Mouse (Mus musculus) olfactory bulb, adult 2 months (tissue): ENCODE measurements around the gene Scrg1. TPM values are rescaled to one million over a fixed set of nuclear protein-coding genes. Genes with fewer than 3 reads are reported as not detected.
"Not testable (repeated sequence)": the region's sequence is repeated elsewhere in the genome, so short reads cannot be mapped to it uniquely, and the experiment has no call there.

ENCODE experiments used
- H3K27ac ChIP-seq: fragments of 200-500 bp; 2 replicates; pipeline ENCODE4 v1.5.1; 2012; ENCODE audit warnings: low read depth, low read length; ENCODE audit not compliant: insufficient read depth
- H3K4me1 ChIP-seq: fragments of 200-500 bp; 2 replicates; pipeline ENCODE4 v1.6.1; 2012; ENCODE audit warnings: low read length; ENCODE audit not compliant: control insufficient read depth, insufficient read depth
- H3K4me3 ChIP-seq: fragments of 200-500 bp; 2 replicates; pipeline ENCODE4 v1.5.1; 2012; ENCODE audit warnings: mild to moderate bottlenecking, low read depth, low read length, moderate library complexity; ENCODE audit not compliant: insufficient read depth
- CTCF ChIP-seq: fragments of 200-500 bp; IDR thresholded peaks from 2 replicates; pipeline ENCODE4 v1.5.1; 2012; ENCODE audit warnings: low read depth, mild to moderate bottlenecking, low read length, moderate library complexity; ENCODE audit not compliant: insufficient read depth
- POLR2A ChIP-seq: fragments of 200-500 bp; IDR thresholded peaks from 2 replicates; pipeline ENCODE4 v1.6.1; 2012; ENCODE audit warnings: mild to moderate bottlenecking, low read depth, low read length, moderate library complexity; ENCODE audit not compliant: insufficient read depth
- WGBS: fragments of 180-500 bp; shearing (Covaris S2); methylation state at CpG from one replicate; pipeline ENCODE4 v1.1.7; 2018; 5-methylcytosine and 5-hydroxymethylcytosine counted together
- polyA plus RNA-seq: library from polyadenylated mRNA; stranded (reverse); fragments of >200 nt; gene quantifications from 2 replicates; pipeline ENCODE4 v1.2.4, GENCODE M21; 2012; ENCODE audit warnings: low replicate concordance; ENCODE audit not compliant: missing spikeins, insufficient read depth, insufficient read length

The Scrg1 gene
- polyA plus RNA-seq, 1 experiment, result not detected

- WGBS, result 98% methylated on average over 4 of the region's 4 CpGs
- TF ChIP-seq POLR2A (no peak), CTCF (no peak)
- peaks cover 2% of the 10 kb centered on the region; the same call in 1 of the 2 replicates for H3K4me1 ChIP-seq
- H3K27ac ChIP-seq, result no peak overlapping the region
- H3K4me3 ChIP-seq, result no peak overlapping the region
Measured at GRCm38 (mm10) chr8:57491873-57492272, 36.1 kb downstream of the Scrg1 start.

DNA sequence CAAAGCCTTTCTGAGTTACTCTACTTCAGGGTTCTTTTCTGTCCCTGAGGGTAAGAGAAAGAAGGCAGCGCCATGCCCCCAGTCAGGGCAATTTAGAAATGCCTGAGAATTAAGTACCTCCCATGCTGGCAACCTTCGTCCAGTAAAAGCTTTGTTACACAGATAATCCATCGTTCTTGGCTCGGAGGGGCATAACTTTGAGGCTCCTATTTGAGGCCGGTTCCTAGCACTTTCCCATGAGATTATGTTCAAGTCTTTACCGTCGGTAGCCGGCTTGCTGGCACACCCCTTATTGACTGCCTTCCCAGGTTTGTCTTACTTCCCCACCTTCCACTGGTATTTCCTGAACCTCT, 42.7 kb downstream of the Scrg1 start:
- Histone ChIP-seq H3K27ac (no peak overlapping the region), H3K4me3 (no peak overlapping the region), H3K4me1 (peaks cover 2% of the 10 kb centered on the region; the same call in 1 of the 2 replicates)
- TF ChIP-seq POLR2A (no peak), CTCF (no peak)
- WGBS, result 29% methylated on average over 8 of the region's 8 CpGs

- TF ChIP-seq POLR2A, result no peak
- TF ChIP-seq CTCF, result no peak
Measured at GRCm38 (mm10) chr8:57498847-57499511, 43.3 kb downstream of the Scrg1 start.

GRCm38 (mm10) chr8:57503641-57504040, 47.9 kb downstream of the Scrg1 start:
- Histone ChIP-seq H3K4me1 (no peaks in the 10 kb centered on the region), H3K4me3 (no peak overlapping the region), H3K27ac (no peak overlapping the region)
- 55% methylated on average over 5 of the region's 5 CpGs for WGBS
- TF ChIP-seq CTCF, result no peak
- TF ChIP-seq POLR2A, result no peak

More at GRCm38 (mm10) chr8:57498847-57499511, 43.3 kb downstream of the Scrg1 start:
- Histone ChIP-seq H3K4me3 (no peak overlapping the region), H3K4me1 (peaks cover 2% of the 10 kb centered on the region; the same call in 1 of the 2 replicates), H3K27ac (no peak overlapping the region)
- WGBS, result 23% methylated on average over 17 of the region's 17 CpGs

GRCm38 (mm10) chr8:57505500-57505899, 49.8 kb downstream of the Scrg1 start:
- H3K4me1 ChIP-seq, H3K4me3 ChIP-seq, H3K27ac ChIP-seq: not testable (repeated sequence)
- WGBS, result 94% methylated on average over 1 of the region's 1 CpGs

GRCm38 (mm10) chr8:57507556-57508063, 51.9 kb downstream of the Scrg1 start:
- TF ChIP-seq POLR2A (no peak), CTCF (no peak)
- Histone ChIP-seq H3K4me3 (no peak overlapping the region), H3K4me1 (0 out of 2 replicates have a peak, but pooled peaks cover 6% of the 10 kb centered on the region), H3K27ac (no peak overlapping the region)
- WGBS, result 84% methylated on average over 4 of the region's 4 CpGs

GRCm38 (mm10) chr8:57508657-57509056, 52.9 kb downstream of the Scrg1 start:
- Histone ChIP-seq H3K4me3 (no peak overlapping the region), H3K27ac (no peak overlapping the region), H3K4me1 (0 out of 2 replicates have a peak, but pooled peaks cover 6% of the 10 kb centered on the region)
- 92% methylated on average over 4 of the region's 4 CpGs for WGBS
- no peak for TF ChIP-seq CTCF

DNA sequence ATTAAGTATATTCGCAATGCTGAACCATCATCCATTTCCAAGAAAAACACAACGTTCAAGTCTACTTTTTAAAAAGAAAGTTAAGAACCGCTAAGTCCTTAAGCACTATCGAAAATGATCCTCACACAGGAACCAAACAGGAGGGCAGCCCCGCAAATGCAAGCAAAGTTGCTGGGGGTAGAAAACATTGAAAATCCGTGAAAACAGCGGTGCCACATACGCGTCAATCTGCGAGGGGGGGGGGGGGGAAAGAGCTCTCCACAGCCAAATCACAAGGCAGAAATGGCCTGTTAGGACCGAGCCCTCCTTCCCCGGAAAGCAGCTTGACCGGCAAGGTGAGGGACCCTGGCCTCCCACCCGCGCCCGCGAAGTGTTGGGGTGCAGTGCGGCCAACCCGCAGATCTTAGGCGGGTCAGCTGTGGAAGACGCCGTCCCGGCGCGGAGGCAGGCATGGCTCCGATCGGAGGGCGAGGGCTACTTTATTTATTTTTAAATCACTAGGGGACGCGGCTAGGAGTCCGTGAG, 55.1 kb downstream of the Scrg1 start:
- 0 out of 2 replicates have a peak, but pooled peaks cover 6% of the 10 kb centered on the region for H3K4me1 ChIP-seq
- no peak for TF ChIP-seq CTCF
- no peak for TF ChIP-seq POLR2A
- WGBS, result 1% methylated on average over 31 of the region's 31 CpGs
- H3K4me3 ChIP-seq, result peak overlapping the region; percentile 74
- H3K27ac ChIP-seq, result no peak overlapping the region

- Histone ChIP-seq H3K4me1 (0 out of 2 replicates have a peak, but pooled peaks cover 6% of the 10 kb centered on the region), H3K27ac (peak within 1 kb of the TSS; percentile 67; the same call in 1 of the 2 replicates), H3K4me3 (peak within 1 kb of the TSS; percentile 88)
- TF ChIP-seq CTCF, result 0 out of 2 replicates have a peak, but pooled peaks have one; percentile 13
- peak; percentile 80 for TF ChIP-seq POLR2A
- under 1% methylated on average over 63 of the region's 63 CpGs for WGBS
Measured at GRCm38 (mm10) chr8:57511316-57512118, 55.8 kb downstream of the Scrg1 start, which contains the start of gene Hmgb2. TSS of gene Hmgb2 (plus strand) at chr8:57511907.
